Mouse (Mus musculus): Measurements from ENCODE around the gene Oaz1.
A peak's percentile ranks its signal among the peaks of the same experiment; 100 is the strongest.

Oaz1 gene

DNA sequence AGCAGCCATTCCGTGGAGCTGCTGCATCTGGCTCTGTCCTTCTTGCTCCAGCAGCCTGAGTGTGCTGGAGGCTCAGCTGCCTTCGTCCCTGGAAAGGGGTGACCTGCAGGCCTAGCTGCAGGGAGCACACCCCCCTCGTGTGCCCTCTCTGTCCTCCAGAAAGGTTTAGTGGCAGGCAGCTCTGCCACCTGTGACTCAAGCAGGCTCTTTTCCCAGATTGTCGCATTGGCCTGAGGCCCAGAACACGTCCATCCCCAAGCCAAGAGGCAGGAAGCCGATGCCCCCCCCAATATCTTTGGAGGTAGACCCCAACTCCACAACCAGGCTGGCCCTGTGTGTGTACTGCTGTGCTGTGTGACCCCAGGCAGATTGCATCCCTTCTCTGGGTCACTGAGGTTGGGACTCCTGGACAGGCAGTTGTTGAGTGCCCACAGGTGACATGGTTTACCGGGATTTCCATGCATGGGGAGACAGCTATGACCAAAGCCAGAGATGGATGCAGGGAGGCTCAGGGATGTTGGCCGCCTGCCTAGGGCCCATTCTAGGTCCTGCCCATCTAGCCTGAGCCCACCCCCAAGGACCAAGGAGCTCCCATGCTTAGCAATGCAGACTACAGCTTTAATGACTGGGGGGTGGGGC lies 18.7 kb downstream of the Oaz1 start:
- DNase-seq (ENCODE audit: low read depth, low spot score), result no peak

DNA sequence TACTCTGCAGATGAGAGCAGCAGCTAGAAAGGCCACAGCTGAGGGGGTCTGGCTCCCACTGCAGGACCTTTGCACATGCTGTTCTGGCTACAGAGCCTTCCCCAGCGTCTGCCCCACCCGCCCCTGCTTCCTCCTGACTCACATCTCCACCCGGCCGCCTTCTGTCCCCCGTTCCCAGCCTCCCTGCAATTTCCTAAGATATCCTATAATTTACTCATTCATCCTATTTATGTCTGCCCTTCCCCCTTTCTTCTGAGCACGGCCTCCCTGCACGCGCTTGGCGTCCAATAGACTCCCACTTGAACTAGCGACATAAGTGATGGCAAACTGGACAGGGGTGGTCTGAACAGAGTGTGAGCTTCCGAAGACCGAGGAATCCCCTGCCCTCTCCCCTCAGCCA lies 19.3 kb downstream of the Oaz1 start:
- DNase-seq (ENCODE audit: low read depth, low spot score), result no peak

- no peak for DNase-seq (ENCODE audit: low read depth, low spot score)
These were observed 22.1 kb downstream of the Oaz1 start for GRCm38 (mm10) chr10:80848571-80848970.

DNA sequence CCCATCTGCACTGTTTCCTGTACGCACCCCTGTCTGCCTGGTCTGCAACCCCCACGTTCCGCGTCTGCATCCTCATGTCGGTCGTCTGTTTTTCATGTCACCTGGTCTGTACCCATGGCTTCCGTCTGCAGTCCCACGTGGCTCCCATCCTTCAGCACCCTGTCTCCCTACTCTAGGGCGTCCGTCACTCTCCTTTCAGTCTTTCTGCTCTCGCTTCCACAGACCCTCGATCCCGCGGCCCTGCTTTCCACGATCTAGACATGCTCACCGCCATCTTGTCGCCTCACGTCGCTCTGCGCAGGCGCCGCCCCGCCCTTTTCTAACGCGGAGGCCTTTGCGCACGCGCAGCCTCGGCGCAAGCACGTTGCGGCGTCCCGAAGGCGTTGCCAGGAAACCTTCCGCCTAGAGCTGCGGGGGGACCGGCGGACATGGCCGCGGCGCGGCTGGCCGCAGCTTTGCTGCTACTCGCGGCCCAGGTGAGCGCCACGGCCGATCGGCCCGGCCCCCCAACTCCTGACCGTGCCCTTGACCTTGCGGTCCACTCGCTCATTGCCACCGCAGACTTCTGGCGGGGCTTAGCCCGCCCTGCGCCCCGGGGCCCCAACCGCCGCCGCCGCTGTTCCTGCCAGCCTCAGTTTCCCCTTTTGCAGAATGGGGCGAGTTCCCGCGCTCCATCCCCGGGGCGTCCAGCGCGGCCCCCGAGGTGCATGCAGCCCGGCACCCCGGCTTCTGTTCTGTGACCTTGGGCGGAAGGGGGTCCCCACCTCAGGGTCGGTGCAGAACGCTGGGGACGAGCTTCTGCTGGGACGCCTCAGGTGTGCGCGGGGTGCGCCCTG lies 28.7 kb downstream of the Oaz1 start, which contains the start of the genes Lsm7 and Sppl2b:
Lsm7 (minus strand) TSS at position 297 of the 836 bp plus-strand sequence.
Sppl2b (plus strand) TSS at position 363 of the 836 bp plus-strand sequence.
- peak; percentile 96 for DNase-seq (ENCODE audit: low read depth, low spot score)

- DNase-seq (ENCODE audit: low read depth, low spot score), result no peak
These were observed 29.3 kb downstream of the Oaz1 start for GRCm38 (mm10) chr10:80855749-80856073.

- DNase-seq (ENCODE audit: low read depth, low spot score), result peak; percentile 41
These were observed 29.8 kb downstream of the Oaz1 start for GRCm38 (mm10) chr10:80856267-80856666.

DNA sequence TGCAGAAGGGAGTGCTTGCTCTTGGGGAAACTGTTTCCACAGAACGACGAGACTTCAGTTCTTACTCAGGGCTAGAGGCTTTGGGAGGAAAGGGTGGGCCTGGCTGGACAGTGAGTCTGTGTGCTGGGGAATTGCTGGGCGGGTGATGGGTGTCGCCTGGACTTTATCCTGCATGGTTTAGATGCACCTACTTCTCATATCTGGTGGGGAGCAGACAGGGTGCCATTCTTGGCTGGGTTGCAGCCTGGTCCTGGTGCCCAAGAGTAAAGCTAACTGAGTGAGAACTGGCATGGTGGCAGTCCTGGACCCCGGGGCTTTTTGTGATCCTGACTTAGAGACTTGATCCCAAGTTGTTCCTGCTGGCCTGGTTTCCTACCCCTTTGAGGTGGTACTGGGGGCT lies 30.5 kb downstream of the Oaz1 start:
- no peak for DNase-seq (ENCODE audit: low read depth, low spot score)

GRCm38 (mm10) chr10:80857386-80857785 lies 30.9 kb downstream of the Oaz1 start:
- no peak for DNase-seq (ENCODE audit: low read depth, low spot score)

- no peak for DNase-seq (ENCODE audit: low read depth, low spot score)
These were observed 31.4 kb downstream of the Oaz1 start for GRCm38 (mm10) chr10:80857848-80858247.

DNA sequence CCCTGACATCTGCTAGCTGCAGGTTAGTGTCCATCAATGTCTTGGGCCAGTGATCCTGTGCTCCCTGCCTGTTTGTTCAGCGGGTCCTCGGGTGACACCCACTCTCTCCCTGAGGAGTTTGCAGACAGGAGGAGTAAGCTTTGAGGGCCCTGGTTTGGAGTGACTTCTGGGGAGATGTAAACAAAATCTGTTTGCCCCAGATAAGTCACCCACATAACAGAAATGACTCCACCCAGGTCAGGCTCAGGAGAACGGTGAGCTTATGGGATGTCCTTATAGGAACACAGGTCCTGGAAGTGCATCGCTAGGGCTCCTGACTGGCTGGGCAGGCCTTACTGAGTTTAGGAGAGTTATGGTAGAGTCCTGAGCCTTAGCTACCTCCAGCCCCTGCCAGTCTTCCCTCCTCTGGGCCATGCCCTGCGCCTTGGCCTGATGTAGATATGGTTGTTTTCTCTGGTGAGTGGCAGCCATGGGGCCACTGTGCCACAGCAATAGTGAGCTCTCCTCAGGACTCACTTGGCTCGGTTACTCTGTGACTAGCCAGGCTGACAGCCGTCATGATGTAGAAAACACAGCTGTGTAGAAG lies 32.0 kb downstream of the Oaz1 start:
- no peak for DNase-seq (ENCODE audit: low read depth, low spot score)

DNA sequence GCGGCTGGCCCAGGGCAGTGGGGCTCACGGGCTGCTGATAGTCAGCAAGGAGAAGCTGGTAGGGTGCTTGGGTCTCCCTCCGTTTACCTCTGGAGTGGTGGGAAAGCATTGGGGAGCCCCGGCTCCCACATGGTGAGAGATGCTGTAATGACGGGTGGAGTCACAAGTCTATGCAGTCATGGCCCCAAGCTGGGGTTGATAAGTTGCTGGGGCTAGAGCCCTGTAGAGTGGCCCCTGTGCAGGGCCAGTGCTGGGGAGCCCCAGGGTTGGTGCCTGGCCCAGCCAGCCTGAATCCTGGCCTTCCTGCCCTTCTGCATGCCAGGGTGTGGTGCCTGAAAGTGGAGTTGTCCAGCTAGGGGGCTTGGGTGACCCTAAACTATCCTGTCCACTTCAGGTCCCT lies 35.8 kb downstream of the Oaz1 start:
- no peak for DNase-seq (ENCODE audit: low read depth, low spot score)

DNA sequence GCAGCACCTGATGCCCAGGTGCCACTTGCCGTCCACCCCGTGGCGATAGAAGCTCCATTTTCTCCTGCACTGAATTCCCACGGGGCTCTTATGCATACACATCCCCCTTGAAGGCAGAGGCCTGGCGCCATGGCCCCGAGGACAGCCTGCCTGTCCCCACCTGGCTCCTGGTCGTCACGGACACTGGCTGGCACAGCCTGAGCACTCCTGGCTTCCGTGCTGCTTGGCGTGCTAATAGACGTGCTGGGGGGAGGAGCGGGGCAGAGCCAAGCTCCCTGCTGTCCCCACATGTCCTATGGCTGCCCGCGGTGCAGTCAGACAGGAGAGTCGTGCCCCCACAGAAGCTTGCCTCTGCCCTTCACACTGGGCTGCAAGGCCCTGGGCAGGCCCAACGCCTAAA lies 38.0 kb downstream of the Oaz1 start:
- DNase-seq (ENCODE audit: low read depth, low spot score), result no peak

DNA sequence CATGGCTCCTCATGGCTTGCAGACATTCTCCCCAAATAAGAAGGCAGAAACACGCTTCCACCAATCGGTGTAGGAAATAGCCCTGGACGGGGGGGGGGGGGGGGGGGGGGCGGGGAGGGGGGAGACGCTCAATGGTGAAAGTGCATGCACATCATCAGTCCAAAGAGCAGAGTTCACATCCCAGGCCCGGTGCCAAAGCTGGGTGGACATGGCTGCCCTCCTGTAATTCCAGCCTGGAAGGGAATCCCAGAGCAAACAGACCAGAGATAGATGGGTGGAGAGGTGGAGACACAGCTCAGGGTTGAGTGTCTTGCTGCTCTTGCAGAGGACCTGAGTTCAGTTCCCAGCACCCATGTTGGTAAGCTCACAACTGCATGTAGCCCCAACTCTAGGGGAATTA lies 44.5 kb downstream of the Oaz1 start:
- DNase-seq (ENCODE audit: low read depth, low spot score), result no peak

- DNase-seq (ENCODE audit: low read depth, low spot score), result no peak
These were observed 45.1 kb downstream of the Oaz1 start, which contains the start of gene Tmprss9 for GRCm38 (mm10) chr10:80871581-80871980. Gene Tmprss9 (plus strand): TSS chr10:80871848.

DNA sequence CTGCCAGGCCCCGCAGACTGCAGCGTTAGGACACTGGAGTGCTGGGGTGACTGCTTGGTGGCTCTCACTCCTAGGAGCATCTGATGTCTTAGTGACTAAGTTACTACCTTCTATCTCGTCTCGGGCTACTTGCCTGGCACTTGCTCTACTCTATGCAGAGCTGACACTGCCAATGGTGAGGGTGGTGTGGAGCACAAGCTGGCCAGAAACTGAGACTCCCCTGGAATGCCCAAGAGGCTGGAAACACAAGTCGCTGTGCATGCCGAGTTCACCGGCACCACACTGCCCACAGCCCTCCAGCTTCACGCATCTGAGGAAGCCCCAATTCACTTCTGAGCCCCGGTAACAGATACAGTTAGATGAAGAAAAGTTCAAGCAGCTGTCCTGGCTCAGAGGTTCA lies 47.6 kb downstream of the Oaz1 start:
- DNase-seq (ENCODE audit: low read depth, low spot score), result no peak

DNA sequence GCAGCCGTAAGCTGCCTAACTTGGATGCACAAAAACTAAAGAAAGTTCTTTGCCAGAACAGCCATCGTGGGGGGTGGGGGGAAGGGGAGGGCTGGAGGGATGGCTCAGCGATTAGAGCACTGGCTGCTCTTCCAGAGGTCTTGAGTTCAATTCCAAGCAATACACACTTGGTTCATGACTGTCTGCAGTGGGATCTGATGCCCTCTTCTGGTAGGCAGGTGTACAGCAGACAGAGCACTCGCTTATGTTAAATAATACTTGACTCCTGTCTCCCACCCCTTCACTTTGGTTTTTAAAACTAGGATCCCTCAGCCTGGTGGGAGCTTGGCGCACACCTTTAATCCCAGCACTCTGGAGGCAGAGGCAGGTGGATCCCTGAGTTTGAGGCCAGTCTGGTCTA lies 49.6 kb downstream of the Oaz1 start:
- DNase-seq (ENCODE audit: low read depth, low spot score), result peak; percentile 63

GRCm38 (mm10) chr10:80876594-80876993 lies 50.1 kb downstream of the Oaz1 start:
- DNase-seq (ENCODE audit: low read depth, low spot score), result no peak

Measured in forelimb bud, embryonic 11.5 days (tissue).